Mouse (Mus musculus) kidney, postnatal 36 days (tissue): ENCODE measurements around the gene Adgrg6.

ENCODE experiments used
- DNase-seq, 2 experiments: peaks; one replicate each; pipeline ENCODE4 v3.0.0; 2021 to 2022; ENCODE audit warnings: mixed read lengths in 2 of 2

The Adgrg6 gene

GRCm38 (mm10) chr10:14385574-14385973 lies 159.9 kb downstream of the Adgrg6 start:
- no peak for DNase-seq

DNA sequence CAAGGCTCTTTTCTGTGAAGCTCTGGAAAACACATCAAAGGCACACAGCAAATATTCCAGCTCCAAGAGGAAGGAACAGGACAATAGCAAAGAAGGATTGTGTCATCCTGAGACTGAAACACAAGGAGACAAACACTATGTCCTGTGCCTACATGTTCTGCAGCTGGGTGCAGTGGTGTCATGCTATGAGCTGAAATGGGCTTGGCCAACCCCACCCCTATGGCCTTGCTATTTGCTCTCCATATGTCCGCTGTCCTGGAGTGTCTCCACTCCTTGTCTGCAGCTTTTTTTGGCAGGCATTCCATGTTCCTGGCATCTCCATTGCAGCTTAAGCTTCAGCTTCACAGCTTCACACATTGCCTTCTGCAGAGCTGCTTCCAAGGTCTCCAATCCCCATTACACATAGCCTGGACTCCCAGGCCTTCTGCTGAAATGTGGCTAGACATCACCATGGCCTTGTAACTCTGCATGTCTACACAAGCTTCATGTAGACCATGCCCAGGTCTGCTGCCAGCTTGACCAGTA lies 180.3 kb downstream of the Adgrg6 start:
- DNase-seq, result no peak

DNA sequence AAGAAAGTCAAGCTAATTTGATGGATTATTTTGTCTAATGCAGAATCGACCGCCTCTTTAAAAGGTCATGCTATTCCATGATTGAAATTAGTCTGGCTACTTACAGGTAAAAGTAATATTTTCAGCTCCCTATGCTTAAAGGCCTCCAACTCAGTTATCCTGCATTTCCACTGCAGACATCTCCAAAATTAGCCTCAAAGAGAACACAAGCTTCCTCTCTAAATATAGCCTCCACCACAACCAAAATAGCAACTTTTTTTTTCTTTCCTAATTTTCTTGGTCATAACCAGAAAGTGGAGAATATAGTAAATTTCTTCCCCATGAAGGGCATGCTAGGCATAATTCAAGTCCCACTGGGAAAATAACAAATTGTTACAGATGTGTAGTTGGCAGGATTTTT lies 182.2 kb downstream of the Adgrg6 start:
- no peak for DNase-seq

- no peak for DNase-seq
These were observed 187.2 kb downstream of the Adgrg6 start for GRCm38 (mm10) chr10:14358271-14358670.
